Mouse (Mus musculus) liver, adult 2 months (tissue): ENCODE measurements around the gene Cdpf1.

Experiments used
- CTCF ChIP-seq: fragments of 200-500 bp; IDR thresholded peaks from 2 replicates; pipeline ENCODE4 v1.5.1; 2011; ENCODE audit warnings: low read depth, low read length, control low read depth
- POLR2A ChIP-seq: fragments of 200-500 bp; IDR thresholded peaks from 2 replicates; pipeline ENCODE4 v1.6.1; 2011; ENCODE audit warnings: low read length, control low read depth; ENCODE audit not compliant: insufficient read depth; ENCODE audit errors: extremely low read depth

DNA sequence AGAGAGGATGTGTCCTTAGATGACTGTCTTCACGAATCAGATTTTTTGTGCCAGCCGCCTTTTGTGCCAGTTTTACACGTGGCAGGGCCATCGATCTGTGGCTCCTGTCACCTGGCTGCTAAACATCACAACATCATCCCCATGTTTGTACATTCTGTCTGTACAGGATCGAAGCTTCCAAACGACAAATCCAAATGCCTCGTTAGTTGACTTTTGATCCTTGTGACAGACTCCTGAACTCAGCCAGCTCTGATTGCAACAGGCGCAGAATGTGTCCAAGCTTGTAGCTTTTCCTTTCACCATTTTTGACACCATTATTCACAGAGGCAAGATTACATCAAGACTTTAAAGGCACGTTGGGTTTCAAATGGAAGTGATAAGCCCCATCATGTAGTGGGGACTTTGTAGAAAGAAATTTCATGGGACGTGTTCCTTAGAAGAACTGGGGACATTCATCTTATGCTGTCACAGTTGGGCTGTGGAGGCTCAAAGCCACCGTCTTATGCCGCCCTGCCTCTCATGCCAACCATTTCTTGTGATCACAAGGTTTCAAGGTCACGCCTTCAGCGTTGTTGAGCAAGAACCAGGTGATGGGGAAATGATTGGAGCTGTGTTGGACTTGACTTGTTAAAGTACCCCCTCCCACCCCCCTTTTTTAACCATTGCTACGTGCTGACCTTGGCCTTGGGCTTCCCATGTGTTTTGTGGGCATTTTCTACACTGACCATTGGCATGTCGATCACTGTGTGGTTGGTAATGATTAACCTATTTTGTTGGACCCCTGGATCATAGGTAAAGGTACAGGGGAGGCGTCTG, 40.0 kb downstream of the Cdpf1 start:
- TF ChIP-seq CTCF, result no peak
- TF ChIP-seq POLR2A, result no peak
